Mouse (Mus musculus) heart, postnatal 10 days (tissue): Measurements from ENCODE around the gene Phyh. TPM values are rescaled to one million over a fixed set of nuclear protein-coding genes. Genes with fewer than 3 reads are reported as not detected.

Experiments used
- DNase-seq, 2 experiments: peaks; one replicate each; pipeline ENCODE4 v3.0.0; 2021
- intact Hi-C: fragments of 180-260 bp; cut with DNase I; formaldehyde crosslinking; loops from one replicate; pipeline ENCODE4 v1.15.1; 2025
- total RNA-seq, 2 experiments: library from RNA; stranded (reverse); gene quantifications; 2 replicates each; pipeline ENCODE4 v1.2.3; 2021

Gene Phyh
- total RNA-seq = 100 to 1,000 TPM; 417 to 432 TPM

GRCm38 (mm10) chr2:4918860-4919739 is at the start of gene Phyh:
TSS of gene Phyh (plus strand) at chr2:4919019.
- intact Hi-C loops = loop anchor here (5.0 kb wide), 3 partner anchors 78 to 163 kb away; partner anchors contain the start of gene Mcm10

GRCm38 (mm10) chr2:4872740-4873139 is 46.1 kb upstream of the Phyh start:
- intact Hi-C loops = no loop called here
- no peak for DNase-seq

More at GRCm38 (mm10) chr2:4918860-4919739, at the start of gene Phyh:
- peak; percentile 93 to 94 for DNase-seq

GRCm38 (mm10) chr2:4873331-4873730 is 45.5 kb upstream of the Phyh start:
- intact Hi-C loops = no loop called here
- DNase-seq = no peak

- intact Hi-C loops = no loop called here
These were observed 43.7 kb upstream of the Phyh start for GRCm38 (mm10) chr2:4875090-4875489.

GRCm38 (mm10) chr2:4876131-4876530 is 42.7 kb upstream of the Phyh start:
- intact Hi-C loops = no loop called here
- no peak for DNase-seq

More at GRCm38 (mm10) chr2:4875090-4875489, 43.7 kb upstream of the Phyh start:
- DNase-seq = no peak

- intact Hi-C loops = loop anchor here (5.0 kb wide), 1 partner anchor 379 kb away; no protein-coding TSS in a partner anchor
- peak; percentile 39 to 57 for DNase-seq
These were observed 38.0 kb upstream of the Phyh start for GRCm38 (mm10) chr2:4880737-4881349.

- intact Hi-C loops = loop anchor here (5.0 kb wide), 1 partner anchor 379 kb away; no protein-coding TSS in a partner anchor
- DNase-seq = peak; percentile 88 to 89
These were observed 37.2 kb upstream of the Phyh start, which contains the start of gene Sephs1 for GRCm38 (mm10) chr2:4881350-4882248. TSS of gene Sephs1 (plus strand) at chr2:4881564.

- peak in 1 of 2 experiments; percentile 81 for DNase-seq
- intact Hi-C loops = loop anchor here (5.0 kb wide), 1 partner anchor 380 kb away; no protein-coding TSS in a partner anchor
These were observed 36.5 kb upstream of the Phyh start for GRCm38 (mm10) chr2:4882249-4882791.

GRCm38 (mm10) chr2:4883009-4883704 is 35.7 kb upstream of the Phyh start:
- intact Hi-C loops = loop anchor here (5.0 kb wide), 1 partner anchor 381 kb away; no protein-coding TSS in a partner anchor
- no peak for DNase-seq

- intact Hi-C loops = no loop called here
- no peak for DNase-seq
These were observed 31.9 kb upstream of the Phyh start for GRCm38 (mm10) chr2:4886896-4887295.

GRCm38 (mm10) chr2:4895598-4895997 is 23.2 kb upstream of the Phyh start:
- no peak for DNase-seq
- intact Hi-C loops = no loop called here

- intact Hi-C loops = no loop called here
- DNase-seq = no peak
These were observed 21.8 kb upstream of the Phyh start for GRCm38 (mm10) chr2:4896970-4897369.

GRCm38 (mm10) chr2:4900624-4901023 is 18.2 kb upstream of the Phyh start:
- intact Hi-C loops = no loop called here
- no peak for DNase-seq

- DNase-seq = no peak
- intact Hi-C loops = no loop called here
These were observed 16.5 kb upstream of the Phyh start for GRCm38 (mm10) chr2:4902346-4902745.

GRCm38 (mm10) chr2:4907120-4907519 is 11.7 kb upstream of the Phyh start:
- DNase-seq = no peak
- intact Hi-C loops = no loop called here

- DNase-seq = no peak
- intact Hi-C loops = no loop called here
These were observed 10.9 kb upstream of the Phyh start for GRCm38 (mm10) chr2:4907916-4908315.

GRCm38 (mm10) chr2:4908771-4909315 is 10.0 kb upstream of the Phyh start:
- DNase-seq = no peak
- intact Hi-C loops = no loop called here

- intact Hi-C loops = no loop called here
- no peak for DNase-seq
These were observed 8.9 kb upstream of the Phyh start for GRCm38 (mm10) chr2:4909909-4910308.

- intact Hi-C loops = no loop called here
- no peak for DNase-seq
These were observed 8.3 kb upstream of the Phyh start for GRCm38 (mm10) chr2:4910521-4910920.
